Mouse (Mus musculus): ENCODE measurements at regions not wholly inside any gene's neighbourhood (a gene's known extent, or its start where the extent isn't known, plus 50 kb on each side); places are given as distances from the start of the nearest gene placed in this dataset.

GRCm38 (mm10) chr1:41918394-41919262 is 776.9 kb upstream of the Pou3f3 start:
- DNase-seq (ENCODE audit: low read depth, low spot score): no peak
- Histone ChIP-seq H3K36me3 (ENCODE audit: control insufficient read depth in 1 of 2, insufficient read depth in 2 of 2, low read length in 2 of 2) (no peaks in the 10 kb centered on the region), H3K9me3 (replicated peaks; ENCODE audit: insufficient read depth, low read length) (no peaks in the 10 kb centered on the region), H3K4me3 (ENCODE audit: control insufficient read depth in 1 of 2, insufficient read depth in 1 of 2, low read depth in 2 of 2, low read length in 2 of 2) (no peak overlapping the region), H3K79me2 (ENCODE audit: control insufficient read depth, insufficient read depth, low read length, poor library complexity) (no peaks in the 10 kb centered on the region), H3K4me1 (ENCODE audit: control insufficient read depth in 1 of 2, insufficient read depth in 2 of 2, low read length in 2 of 2) (no peaks in the 10 kb centered on the region), H3K27ac (ENCODE audit: control insufficient read depth, low read depth, low read length) (no peak overlapping the region), H3K27me3 (ENCODE audit: control insufficient read depth in 1 of 2, insufficient read depth in 2 of 2, low read length in 2 of 2) (no peaks in the 10 kb centered on the region), H3K9ac (ENCODE audit: control insufficient read depth, low read depth, low read length, poor library complexity, severe bottlenecking) (no peak overlapping the region)
- TF ChIP-seq NRF1 (IDR thresholded peaks at IDR 0.05; ENCODE audit: insufficient read depth, low read depth, low read length, poor library complexity, severe bottlenecking): no peak
- TF ChIP-seq MAFK (IDR thresholded peaks at IDR 0.05; ENCODE audit: borderline replicate concordance, low read depth, low read length): no peak
- TF ChIP-seq ZMIZ1 (IDR thresholded peaks at IDR 0.05; ENCODE audit: low read depth, low read length): no peak
- no peak for TF ChIP-seq MAX (IDR thresholded peaks at IDR 0.05; ENCODE audit: low read length)
- no peak for TF ChIP-seq CHD2 (IDR thresholded peaks at IDR 0.05; ENCODE audit: low read length)

GRCm38 (mm10) chr1:41933777-41934176 is 761.8 kb upstream of the Pou3f3 start:
- no peak overlapping the region for H3K4me3 ChIP-seq (ENCODE audit: control insufficient read depth in 1 of 2, insufficient read depth in 1 of 2, low read depth in 2 of 2, low read length in 2 of 2)
- no peaks in the 10 kb centered on the region for H3K36me3 ChIP-seq (ENCODE audit: control insufficient read depth in 1 of 2, insufficient read depth in 2 of 2, low read length in 2 of 2)
- no peak overlapping the region for H3K27ac ChIP-seq (ENCODE audit: control insufficient read depth, low read depth, low read length)
- no peak for DNase-seq (ENCODE audit: low read depth, low spot score)
- no peak overlapping the region for H3K9ac ChIP-seq (ENCODE audit: control insufficient read depth, low read depth, low read length, poor library complexity, severe bottlenecking)
- H3K27me3 ChIP-seq (ENCODE audit: control insufficient read depth in 1 of 2, insufficient read depth in 2 of 2, low read length in 2 of 2): no peaks in the 10 kb centered on the region
- H3K79me2 ChIP-seq (ENCODE audit: control insufficient read depth, insufficient read depth, low read length, poor library complexity): no peaks in the 10 kb centered on the region
- H3K4me1 ChIP-seq (ENCODE audit: control insufficient read depth in 1 of 2, insufficient read depth in 2 of 2, low read length in 2 of 2): no peaks in the 10 kb centered on the region
- no peaks in the 10 kb centered on the region for H3K9me3 ChIP-seq (replicated peaks; ENCODE audit: insufficient read depth, low read length)
- no peak for TF ChIP-seq SMC3 (IDR thresholded peaks at IDR 0.05; ENCODE audit: low read depth, low read length)
- no peak for TF ChIP-seq MYB (IDR thresholded peaks at IDR 0.05; ENCODE audit: low read depth, low read length)
- TF ChIP-seq EP300 (IDR thresholded peaks at IDR 0.05; ENCODE audit: low read depth in 1 of 2, low read length in 2 of 2): no peak
- TF ChIP-seq TBP (IDR thresholded peaks at IDR 0.05; ENCODE audit: low read depth, low read length): no peak
- no peak for TF ChIP-seq RCOR1 (IDR thresholded peaks at IDR 0.05; ENCODE audit: low read depth, low read length)
- TF ChIP-seq ZNF384 (IDR thresholded peaks at IDR 0.05; ENCODE audit: low read depth, low read length): no peak
- no peak for TF ChIP-seq USF2 (IDR thresholded peaks at IDR 0.05; ENCODE audit: borderline replicate concordance in 1 of 2, insufficient read depth in 1 of 2, low read depth in 1 of 2, low read length in 2 of 2)
- TF ChIP-seq USF1 (IDR thresholded peaks at IDR 0.05; ENCODE audit: low read depth, low read length): no peak
- TF ChIP-seq RAD21 (IDR thresholded peaks at IDR 0.05; ENCODE audit: low read depth, low read length): no peak
- TF ChIP-seq CHD1 (IDR thresholded peaks at IDR 0.05; ENCODE audit: low read depth, low read length): no peak
- TF ChIP-seq MAFK (IDR thresholded peaks at IDR 0.05; ENCODE audit: borderline replicate concordance, low read depth, low read length): no peak
- no peak for TF ChIP-seq SIN3A (IDR thresholded peaks at IDR 0.05; ENCODE audit: low read length)
- no peak for TF ChIP-seq KAT2A (conservative IDR thresholded peaks at IDR 0.05; ENCODE audit: low read depth, low read length)

Data from MEL (cell line).